Mouse (Mus musculus) midbrain, embryonic 14.5 days (tissue): ENCODE data around the gene Tnfrsf25. TPM values are rescaled to one million over a fixed set of nuclear protein-coding genes. Genes with fewer than 3 reads are reported as not detected.

Experiments used
- ATAC-seq: fragments of 200-750 bp; cut with Nextera tagmentation; 2 replicates; pipeline ENCODE4 v1.8.0; 2017; ENCODE audit warnings: moderate number of reproducible peaks, moderate library complexity; ENCODE audit not compliant: low FRiP score, low TSS enrichment
- DNase-seq: peaks from one replicate; pipeline ENCODE4 v3.0.0-alpha.2; 2015
- H3K27ac ChIP-seq: fragments of 300-500 bp; sonication (generic); replicated peaks from 2 replicates; pipeline ENCODE4 v1.5.1; 2014; ENCODE audit warnings: mild to moderate bottlenecking, low read depth, low read length, moderate library complexity
- H3K27me3 ChIP-seq: fragments of 300-500 bp; sonication (generic); 2 replicates; pipeline ENCODE4 v1.6.1; 2014; ENCODE audit warnings: low read length, control low read depth, mixed read lengths; ENCODE audit not compliant: control insufficient read depth, insufficient read depth
- H3K36me3 ChIP-seq: fragments of 300-500 bp; sonication (generic); 2 replicates; pipeline ENCODE4 v1.6.1; 2014; ENCODE audit warnings: low read length, control low read depth; ENCODE audit not compliant: control insufficient read depth, insufficient read depth
- H3K4me1 ChIP-seq: fragments of 300-500 bp; sonication (generic); 2 replicates; pipeline ENCODE4 v1.6.1; 2014; ENCODE audit warnings: mild to moderate bottlenecking, antibody characterized with exemption, low read length, control low read depth; ENCODE audit not compliant: control insufficient read depth, insufficient read depth
- H3K4me2 ChIP-seq: fragments of 300-500 bp; sonication (generic); 2 replicates; pipeline ENCODE4 v1.6.1; 2014; ENCODE audit warnings: mild to moderate bottlenecking, low read length, moderate library complexity
- H3K4me3 ChIP-seq: fragments of 300-500 bp; sonication (generic); replicated peaks from 2 replicates; pipeline ENCODE4 v1.5.1; 2014; ENCODE audit warnings: low read depth, low read length
- H3K9ac ChIP-seq: fragments of 300-500 bp; sonication (generic); replicated peaks from 2 replicates; pipeline ENCODE4 v1.6.1; 2014; ENCODE audit warnings: mild to moderate bottlenecking, low read length, moderate library complexity
- H3K9me3 ChIP-seq: fragments of 300-500 bp; sonication (generic); 2 replicates; pipeline ENCODE4 v1.6.1; 2016; ENCODE audit warnings: low read length, control low read depth, mixed read lengths; ENCODE audit not compliant: control insufficient read depth
- WGBS: fragments of 180-500 bp; shearing (Covaris S2); extraction: QIAGEN DNeasy Blood & Tissue Kit; methylation state at CpG from one replicate; pipeline ENCODE4 v1.1.7; 2014; 5-methylcytosine and 5-hydroxymethylcytosine counted together
- polyA plus RNA-seq: library from polyadenylated mRNA; unstranded; fragments of >200 nt; fragmentation: Nextera tagmentation; extraction: Ambion mirVana; gene quantifications from 2 replicates; pipeline ENCODE4 v1.2.1, GENCODE M21; 2014

Tnfrsf25 gene
- polyA plus RNA-seq, 1 experiment from 2014 or later: 1.2 TPM

- Histone ChIP-seq H3K9ac (peak overlapping the region; percentile 68), H3K27me3 (no peaks in the 10 kb centered on the region; the same call in 1 of the 2 replicates), H3K4me3 (peak overlapping the region; percentile 62), H3K36me3 (no peaks in the 10 kb centered on the region), H3K9me3 (no peaks in the 10 kb centered on the region), H3K27ac (peak overlapping the region; percentile 26), H3K4me2 (peak overlapping the region; percentile 90), H3K4me1 (peaks cover 16% of the 10 kb centered on the region)
- 5% methylated on average over 12 of the region's 12 CpGs for WGBS
- ATAC-seq: peak; percentile 46; the same call in 1 of the 2 replicates
- DNase-seq: peak; percentile 15
Measured at GRCm38 (mm10) chr4:152087211-152088081, 28.3 kb upstream of the Tnfrsf25 start.

- Histone ChIP-seq H3K4me3 (no peak overlapping the region), H3K4me1 (peaks cover 16% of the 10 kb centered on the region), H3K9ac (no peak overlapping the region), H3K9me3 (no peaks in the 10 kb centered on the region), H3K27ac (no peak overlapping the region), H3K36me3 (no peaks in the 10 kb centered on the region), H3K27me3 (no peaks in the 10 kb centered on the region; the same call in 1 of the 2 replicates), H3K4me2 (peak overlapping the region; percentile 90; the same call in 1 of the 2 replicates)
- 20% methylated on average over 4 of the region's 4 CpGs for WGBS
- DNase-seq: peak; percentile 37
- ATAC-seq: no peak
Measured at GRCm38 (mm10) chr4:152088133-152088532, 27.6 kb upstream of the Tnfrsf25 start.

- no peak for ATAC-seq
- no peak overlapping the region for H3K27ac ChIP-seq
- no peak overlapping the region for H3K4me3 ChIP-seq
- no peak overlapping the region for H3K9ac ChIP-seq
- H3K27me3 ChIP-seq: no peaks in the 10 kb centered on the region; the same call in 1 of the 2 replicates
- DNase-seq: peak; percentile 43
- H3K9me3 ChIP-seq: no peaks in the 10 kb centered on the region
- WGBS: 39% methylated on average over 8 of the region's 8 CpGs
- H3K36me3 ChIP-seq: no peaks in the 10 kb centered on the region
- peak overlapping the region; percentile 90; the same call in 1 of the 2 replicates for H3K4me2 ChIP-seq
- peaks cover 16% of the 10 kb centered on the region for H3K4me1 ChIP-seq
Measured at GRCm38 (mm10) chr4:152088556-152089120, 27.1 kb upstream of the Tnfrsf25 start.

- WGBS: 81% methylated on average over 9 of the region's 9 CpGs
- no peaks in the 10 kb centered on the region for H3K36me3 ChIP-seq
- peaks cover 16% of the 10 kb centered on the region for H3K4me1 ChIP-seq
- H3K9ac ChIP-seq: no peak overlapping the region
- H3K27ac ChIP-seq: no peak overlapping the region
- H3K27me3 ChIP-seq: no peaks in the 10 kb centered on the region
- DNase-seq (no peak), ATAC-seq (no peak)
- H3K9me3 ChIP-seq: no peaks in the 10 kb centered on the region
- H3K4me2 ChIP-seq: no peak overlapping the region
- H3K4me3 ChIP-seq: no peak overlapping the region
Measured at GRCm38 (mm10) chr4:152090191-152090590, 25.5 kb upstream of the Tnfrsf25 start.

- no peak overlapping the region for H3K9ac ChIP-seq
- no peak overlapping the region for H3K4me2 ChIP-seq
- no peaks in the 10 kb centered on the region for H3K9me3 ChIP-seq
- H3K27me3 ChIP-seq: no peaks in the 10 kb centered on the region; the same call in 1 of the 2 replicates
- H3K36me3 ChIP-seq: no peaks in the 10 kb centered on the region
- H3K4me1 ChIP-seq: peaks cover 7% of the 10 kb centered on the region
- no peak overlapping the region for H3K27ac ChIP-seq
- WGBS: 60% methylated on average over 8 of the region's 8 CpGs
- ATAC-seq: no peak
- no peak for DNase-seq
- H3K4me3 ChIP-seq: no peak overlapping the region
Measured at GRCm38 (mm10) chr4:152092751-152093293, 22.9 kb upstream of the Tnfrsf25 start.

- no peak overlapping the region for H3K27ac ChIP-seq
- no peak overlapping the region for H3K4me2 ChIP-seq
- H3K4me1 ChIP-seq: no peaks in the 10 kb centered on the region
- no peak overlapping the region for H3K4me3 ChIP-seq
- no peaks in the 10 kb centered on the region for H3K36me3 ChIP-seq
- WGBS: 91% methylated on average over 12 of the region's 12 CpGs
- DNase-seq: no peak
- H3K9me3 ChIP-seq: no peaks in the 10 kb centered on the region
- H3K9ac ChIP-seq: no peak overlapping the region
- ATAC-seq: no peak
- no peaks in the 10 kb centered on the region; the same call in 1 of the 2 replicates for H3K27me3 ChIP-seq
Measured at GRCm38 (mm10) chr4:152094233-152094632, 21.5 kb upstream of the Tnfrsf25 start.

GRCm38 (mm10) chr4:152095937-152096910 is 19.5 kb upstream of the Tnfrsf25 start:
- Histone ChIP-seq H3K4me2 (peak overlapping the region; percentile 19; the same call in 1 of the 2 replicates), H3K4me3 (no peak overlapping the region), H3K9me3 (no peaks in the 10 kb centered on the region), H3K27me3 (no peaks in the 10 kb centered on the region; the same call in 1 of the 2 replicates), H3K9ac (no peak overlapping the region), H3K27ac (peak overlapping the region; percentile 49; the same call in 1 of the 2 replicates), H3K36me3 (no peaks in the 10 kb centered on the region), H3K4me1 (no peaks in the 10 kb centered on the region)
- ATAC-seq (no peak), DNase-seq (peak; percentile 69)
- 17% methylated on average over 27 of the region's 27 CpGs for WGBS

- Histone ChIP-seq H3K27me3 (no peaks in the 10 kb centered on the region; the same call in 1 of the 2 replicates), H3K4me1 (no peaks in the 10 kb centered on the region), H3K4me3 (no peak overlapping the region), H3K9ac (no peak overlapping the region), H3K9me3 (no peaks in the 10 kb centered on the region), H3K36me3 (no peaks in the 10 kb centered on the region), H3K27ac (peak overlapping the region; percentile 49; the same call in 1 of the 2 replicates), H3K4me2 (no peak overlapping the region; the same call in 1 of the 2 replicates)
- ATAC-seq (no peak), DNase-seq (no peak)
- WGBS: 47% methylated on average over 6 of the region's 6 CpGs
Measured at GRCm38 (mm10) chr4:152096927-152097326, 18.8 kb upstream of the Tnfrsf25 start.
